Mouse (Mus musculus) liver, embryonic 15.5 days (tissue): ENCODE data around the gene Klhl9. TPM values are rescaled to one million over a fixed set of nuclear protein-coding genes. Genes with fewer than 3 reads are reported as not detected.

ENCODE experiments used
- ATAC-seq: fragments of 200-750 bp; cut with Nextera tagmentation; 2 replicates; pipeline ENCODE4 v1.8.0; 2017; ENCODE audit warnings: moderate number of reproducible peaks, mild to moderate bottlenecking, moderate library complexity; ENCODE audit not compliant: insufficient read depth
- H3K27ac ChIP-seq: fragments of 300-500 bp; sonication (generic); replicated peaks from 2 replicates; pipeline ENCODE4 v1.5.1; 2015; ENCODE audit warnings: mild to moderate bottlenecking, inconsistent platforms
- H3K27me3 ChIP-seq: fragments of 300-500 bp; sonication (generic); 2 replicates; pipeline ENCODE4 v1.6.1; 2015; ENCODE audit warnings: mild to moderate bottlenecking, inconsistent platforms
- H3K36me3 ChIP-seq: fragments of 300-500 bp; sonication (generic); replicated peaks from 2 replicates; pipeline ENCODE4 v1.6.1; 2015; ENCODE audit warnings: moderate library complexity, mild to moderate bottlenecking, inconsistent platforms
- H3K4me1 ChIP-seq: fragments of 300-500 bp; sonication (generic); replicated peaks from 2 replicates; pipeline ENCODE4 v1.6.1; 2015; ENCODE audit warnings: inconsistent platforms
- H3K4me2 ChIP-seq: fragments of 300-500 bp; sonication (generic); 2 replicates; pipeline ENCODE4 v1.6.1; 2015; ENCODE audit warnings: moderate library complexity, mild to moderate bottlenecking, inconsistent platforms
- H3K4me3 ChIP-seq: fragments of 300-500 bp; sonication (generic); replicated peaks from 2 replicates; pipeline ENCODE4 v1.5.1; 2015; ENCODE audit warnings: mild to moderate bottlenecking, inconsistent platforms
- H3K9ac ChIP-seq: fragments of 300-500 bp; sonication (generic); 2 replicates; pipeline ENCODE4 v1.6.1; 2015; ENCODE audit warnings: moderate library complexity, mild to moderate bottlenecking, inconsistent platforms
- H3K9me3 ChIP-seq: fragments of 300-500 bp; sonication (generic); replicated peaks from 2 replicates; pipeline ENCODE4 v1.6.1; 2016; ENCODE audit warnings: inconsistent platforms
- WGBS: fragments of 180-500 bp; shearing (Covaris S2); methylation state at CpG from one replicate; pipeline ENCODE4 v1.1.7; 2015; ENCODE audit warnings: mixed read lengths; ENCODE audit not compliant: insufficient replicate concordance; 5-methylcytosine and 5-hydroxymethylcytosine counted together
- polyA plus RNA-seq: library from polyadenylated mRNA; unstranded; fragments of >200 nt; fragmentation: Nextera tagmentation; extraction: Ambion mirVana; gene quantifications from 2 replicates; pipeline ENCODE4 v1.2.1, GENCODE M21; 2015

Gene Klhl9
- polyA plus RNA-seq, 1 experiment from 2014 or later: 22.3 TPM

- H3K27me3 ChIP-seq: no peaks in the 10 kb centered on the region
- no peak overlapping the region for H3K4me3 ChIP-seq
- no peak overlapping the region for H3K27ac ChIP-seq
- H3K4me2 ChIP-seq: no peak overlapping the region
- 52% methylated on average over 6 of the region's 6 CpGs for WGBS
- no peaks in the 10 kb centered on the region for H3K36me3 ChIP-seq
- no peak overlapping the region for H3K9ac ChIP-seq
- H3K4me1 ChIP-seq: no peaks in the 10 kb centered on the region
- H3K9me3 ChIP-seq: no peaks in the 10 kb centered on the region
- no peak for ATAC-seq
These were observed 27.7 kb upstream of the Klhl9 start for GRCm38 (mm10) chr4:88749926-88750325.

GRCm38 (mm10) chr4:88744207-88744606 lies 21.9 kb upstream of the Klhl9 start:
- no peak overlapping the region for H3K27ac ChIP-seq
- no peak overlapping the region for H3K4me3 ChIP-seq
- 37% methylated on average over 3 of the region's 3 CpGs for WGBS
- no peak overlapping the region for H3K4me2 ChIP-seq
- peaks cover 3% of the 10 kb centered on the region; the same call in 1 of the 2 replicates for H3K27me3 ChIP-seq
- no peaks in the 10 kb centered on the region for H3K9me3 ChIP-seq
- no peaks in the 10 kb centered on the region for H3K4me1 ChIP-seq
- ATAC-seq: no peak
- H3K9ac ChIP-seq: no peak overlapping the region
- no peaks in the 10 kb centered on the region for H3K36me3 ChIP-seq

GRCm38 (mm10) chr4:88742771-88743371 lies 20.6 kb upstream of the Klhl9 start:
- H3K9ac ChIP-seq: no peak overlapping the region
- no peaks in the 10 kb centered on the region for H3K9me3 ChIP-seq
- no peak for ATAC-seq
- no peak overlapping the region for H3K4me2 ChIP-seq
- 45% methylated on average over 7 of the region's 7 CpGs for WGBS
- no peak overlapping the region for H3K4me3 ChIP-seq
- H3K36me3 ChIP-seq: no peaks in the 10 kb centered on the region
- H3K4me1 ChIP-seq: no peaks in the 10 kb centered on the region
- H3K27ac ChIP-seq: no peak overlapping the region
- H3K27me3 ChIP-seq: peaks cover 3% of the 10 kb centered on the region; the same call in 1 of the 2 replicates

GRCm38 (mm10) chr4:88741426-88741825 lies 19.2 kb upstream of the Klhl9 start:
- no peak for ATAC-seq
- Histone ChIP-seq H3K27me3 (peaks cover 3% of the 10 kb centered on the region; the same call in 1 of the 2 replicates), H3K9ac (no peak overlapping the region), H3K9me3 (no peaks in the 10 kb centered on the region), H3K36me3 (no peaks in the 10 kb centered on the region), H3K4me2 (no peak overlapping the region), H3K4me3 (no peak overlapping the region), H3K27ac (no peak overlapping the region), H3K4me1 (no peaks in the 10 kb centered on the region)
- WGBS: 39% methylated on average over 4 of the region's 4 CpGs

- ATAC-seq: no peak
- no peak overlapping the region for H3K9ac ChIP-seq
- H3K27me3 ChIP-seq: peaks cover 3% of the 10 kb centered on the region; the same call in 1 of the 2 replicates
- no peak overlapping the region for H3K4me3 ChIP-seq
- WGBS: 63% methylated on average over 6 of the region's 6 CpGs
- H3K9me3 ChIP-seq: no peaks in the 10 kb centered on the region
- no peaks in the 10 kb centered on the region for H3K36me3 ChIP-seq
- no peak overlapping the region for H3K4me2 ChIP-seq
- H3K4me1 ChIP-seq: no peaks in the 10 kb centered on the region
- no peak overlapping the region for H3K27ac ChIP-seq
These were observed 16.8 kb upstream of the Klhl9 start for GRCm38 (mm10) chr4:88739036-88739435.

GRCm38 (mm10) chr4:88738480-88738879 lies 16.2 kb upstream of the Klhl9 start:
- H3K4me1 ChIP-seq: no peaks in the 10 kb centered on the region
- H3K9ac ChIP-seq: no peak overlapping the region
- ATAC-seq: no peak
- H3K27me3 ChIP-seq: peaks cover 3% of the 10 kb centered on the region; the same call in 1 of the 2 replicates
- H3K36me3 ChIP-seq: no peaks in the 10 kb centered on the region
- WGBS: 0% methylated on average over 2 of the region's 2 CpGs
- H3K4me2 ChIP-seq: no peak overlapping the region
- H3K4me3 ChIP-seq: no peak overlapping the region
- H3K9me3 ChIP-seq: no peaks in the 10 kb centered on the region
- no peak overlapping the region for H3K27ac ChIP-seq

GRCm38 (mm10) chr4:88727324-88727723 lies 5.1 kb upstream of the Klhl9 start:
- no peak overlapping the region for H3K9ac ChIP-seq
- no peak for ATAC-seq
- H3K27me3 ChIP-seq: 0 out of 2 replicates have a peak, but pooled peaks cover 2% of the 10 kb centered on the region
- no peak overlapping the region for H3K27ac ChIP-seq
- no peaks in the 10 kb centered on the region for H3K36me3 ChIP-seq
- 0% methylated on average over 1 of the region's 1 CpGs for WGBS
- no peaks in the 10 kb centered on the region for H3K9me3 ChIP-seq
- peaks cover 5% of the 10 kb centered on the region; the same call in 1 of the 2 replicates for H3K4me1 ChIP-seq
- no peak overlapping the region for H3K4me3 ChIP-seq
- H3K4me2 ChIP-seq: no peak overlapping the region

- Histone ChIP-seq H3K4me3 (no peak overlapping the region), H3K36me3 (no peaks in the 10 kb centered on the region), H3K9me3 (no peaks in the 10 kb centered on the region), H3K4me1 (peaks cover 5% of the 10 kb centered on the region; the same call in 1 of the 2 replicates), H3K4me2 (no peak overlapping the region; the same call in 1 of the 2 replicates), H3K27me3 (0 out of 2 replicates have a peak, but pooled peaks cover 2% of the 10 kb centered on the region), H3K27ac (no peak overlapping the region), H3K9ac (no peak overlapping the region)
- ATAC-seq: no peak
- WGBS: 16% methylated on average over 6 of the region's 6 CpGs
These were observed 4.5 kb upstream of the Klhl9 start for GRCm38 (mm10) chr4:88726727-88727126.

GRCm38 (mm10) chr4:88723497-88724090 lies 1.3 kb upstream of the Klhl9 start:
- no peaks in the 10 kb centered on the region for H3K9me3 ChIP-seq
- ATAC-seq: no peak
- no peak overlapping the region for H3K4me3 ChIP-seq
- H3K4me2 ChIP-seq: no peak overlapping the region
- no peak overlapping the region for H3K27ac ChIP-seq
- 0 out of 2 replicates have a peak, but pooled peaks cover 2% of the 10 kb centered on the region for H3K27me3 ChIP-seq
- peaks cover 29% of the 10 kb centered on the region for H3K4me1 ChIP-seq
- no peak overlapping the region for H3K9ac ChIP-seq
- H3K36me3 ChIP-seq: peaks cover 13% of the 10 kb centered on the region
- 56% methylated on average over 8 of the region's 8 CpGs for WGBS

GRCm38 (mm10) chr4:88718715-88719114 lies 3.5 kb downstream of the Klhl9 start:
- 51% methylated on average over 1 of the region's 1 CpGs for WGBS
- peaks cover 32% of the 10 kb centered on the region for H3K36me3 ChIP-seq

GRCm38 (mm10) chr4:88715059-88715458 lies 7.2 kb downstream of the Klhl9 start:
- H3K9me3 ChIP-seq: no peaks in the 10 kb centered on the region
- H3K36me3 ChIP-seq: peaks cover 24% of the 10 kb centered on the region
- H3K4me2 ChIP-seq: no peak overlapping the region
- H3K27ac ChIP-seq: no peak overlapping the region
- no peaks in the 10 kb centered on the region for H3K27me3 ChIP-seq
- H3K9ac ChIP-seq: no peak overlapping the region
- no peak for ATAC-seq
- H3K4me3 ChIP-seq: no peak overlapping the region
- H3K4me1 ChIP-seq: peaks cover 12% of the 10 kb centered on the region

More at GRCm38 (mm10) chr4:88718715-88719114, 3.5 kb downstream of the Klhl9 start:
- no peak overlapping the region for H3K9ac ChIP-seq
- H3K27me3 ChIP-seq: no peaks in the 10 kb centered on the region
- peak overlapping the region; percentile 52 for H3K4me2 ChIP-seq
- no peak overlapping the region for H3K27ac ChIP-seq
- H3K4me3 ChIP-seq: peak overlapping the region; percentile 7
- peaks cover 29% of the 10 kb centered on the region for H3K4me1 ChIP-seq
- H3K9me3 ChIP-seq: no peaks in the 10 kb centered on the region
- no peak for ATAC-seq
